In genomic region chr6:92390321-92390720, GRCm38 (mm10) we compare ENCODE assay signal across 17 mouse cellular contexts.
A peak's percentile ranks its signal among the peaks of the same experiment; 100 is the strongest.
DNase-seq lines count a peak whose midpoint lies in the region; ATAC-seq lines count a peak whose summit lies in the region.
"Had no signal": no experiment of that assay in that cellular context is flagged by ENCODE, and none has a peak within 500 bp of the region (broad histone marks: within the 10 kb centered on the region; RNA-seq: fewer than 3 reads in every experiment).

No protein-coding gene starts in this region.

- 73% methylated on average over 4 of the region's 4 CpGs for WGBS in heart, embryonic 10.5 days

- no peaks in the 10 kb centered on the region for H3K36me3 ChIP-seq in heart, embryonic 10.5 days
- H3K36me3 ChIP-seq: embryonic facial prominence, embryonic 10.5 days; G1E; heart, embryonic 15.5 days; hindbrain, embryonic 15.5 days; limb, embryonic 15.5 days had no signal

- no peaks in the 10 kb centered on the region for H3K27me3 ChIP-seq in heart, embryonic 10.5 days (ENCODE audit: insufficient read depth, poor library complexity, severe bottlenecking)
- H3K27me3 ChIP-seq: heart, embryonic 15.5 days; hindbrain, embryonic 15.5 days; limb, embryonic 15.5 days; neural tube, embryonic 15.5 days had no signal

- no peak for ATAC-seq in megakaryocyte-erythroid progenitor cell, adult 5-6 weeks (replicated peaks; ENCODE audit: low FRiP score, low TSS enrichment, poor library complexity, severe bottlenecking)

- no peaks in the 10 kb centered on the region for H3K9me3 ChIP-seq in heart, embryonic 10.5 days
- H3K9me3 ChIP-seq: embryonic facial prominence, embryonic 10.5 days; G1E; heart, embryonic 15.5 days; hindbrain, embryonic 15.5 days; limb, embryonic 15.5 days; neural tube, embryonic 15.5 days had no signal

- DNase-seq in heart, adult 8-10 months (ENCODE audit: low spot score): peak; percentile 11
- no peak for DNase-seq in heart, embryonic 10.5 days (ENCODE audit: low spot score)
- DNase-seq in brain, adult 2 months (ENCODE audit: low read depth, low spot score): peak; percentile 53
- DNase-seq in cerebellum, adult 9-10 months: peak; percentile 11
- DNase-seq in gastrocnemius, postnatal 14 days: peak; percentile 61
- no peak for DNase-seq in thymus, postnatal 36 days
- no peak for DNase-seq in lung, postnatal 10 days
- DNase-seq: adrenal gland, adult 8-10 months; kidney, adult 2 months; lung, adult 2 months had no signal

- H3K4me1 ChIP-seq in heart, embryonic 10.5 days: no peaks in the 10 kb centered on the region
- H3K4me1 ChIP-seq: heart, embryonic 15.5 days; limb, embryonic 15.5 days; neural tube, embryonic 15.5 days had no signal

- H3K4me3 ChIP-seq in heart, embryonic 10.5 days: no peak overlapping the region
- H3K4me3 ChIP-seq: embryonic facial prominence, embryonic 10.5 days; heart, embryonic 15.5 days; hindbrain, embryonic 15.5 days; limb, embryonic 15.5 days; neural tube, embryonic 15.5 days had no signal

- intact Hi-C loops in gastrocnemius, postnatal 14 days (cut with DNase I; ENCODE audit: low total_unique reads): no loop called here

- no peak overlapping the region for H3K27ac ChIP-seq in heart, embryonic 10.5 days
- H3K27ac ChIP-seq: embryonic facial prominence, embryonic 10.5 days; heart, embryonic 15.5 days; hindbrain, embryonic 15.5 days; limb, embryonic 15.5 days; neural tube, embryonic 15.5 days had no signal

Comparison
In these comparisons a context has a peak if more than half of its experiments do, and no peak if none do; other contexts are left out.
1. DNase-seq: peak in heart, adult 8-10 months (single experiment), brain, adult 2 months (single experiment), cerebellum, adult 9-10 months (single experiment) and gastrocnemius, postnatal 14 days (single experiment); none in heart, embryonic 10.5 days (single experiment), thymus, postnatal 36 days (0 of 2) and lung, postnatal 10 days (single experiment).